Mouse (Mus musculus) CH12.LX (cell line): Measurements from ENCODE around the gene Fam50a. TPM values are rescaled to one million over a fixed set of nuclear protein-coding genes. Genes with fewer than 3 reads are reported as not detected.
"Not testable (repeated sequence)": the region's sequence is repeated elsewhere in the genome, so short reads cannot be mapped to it uniquely, and the experiment has no call there.

Experiments
- DNase-seq: peaks from one replicate; pipeline ENCODE4 v3.0.0-alpha.2; 2013; ENCODE audit errors: extremely low read depth
- H3K27ac ChIP-seq: 2 replicates; pipeline ENCODE4 v1.5.1; 2012; ENCODE audit warnings: low read depth, mild to moderate bottlenecking, control low read depth, moderate library complexity; ENCODE audit not compliant: insufficient read depth
- H3K27me3 ChIP-seq: replicated peaks from 2 replicates; pipeline ENCODE3; 2012; ENCODE audit warnings: inconsistent platforms
- H3K36me3 ChIP-seq, 2 experiments: replicated peaks in 1 of 2; 2 replicates each; pipeline versions ENCODE3 to v1.6.1; 2012; ENCODE audit warnings: inconsistent platforms in 1 of 2, low read length in 1 of 2, mild to moderate bottlenecking in 1 of 2, mixed read lengths in 1 of 2, moderate library complexity in 1 of 2; ENCODE audit not compliant: control insufficient read depth in 1 of 2, insufficient read depth in 1 of 2
- H3K4me1 ChIP-seq, 2 experiments: 2 replicates each; pipeline ENCODE4 v1.6.1; 2012; ENCODE audit warnings: inconsistent platforms in 1 of 2, moderate library complexity in 1 of 2; ENCODE audit not compliant: insufficient read depth in 2 of 2, control insufficient read depth in 1 of 2
- H3K4me2 ChIP-seq: 2 replicates; pipeline ENCODE4 v1.6.1; 2012; ENCODE audit warnings: low read depth, mild to moderate bottlenecking, control low read depth; ENCODE audit not compliant: poor library complexity, insufficient read depth, severe bottlenecking
- H3K4me3 ChIP-seq, 3 experiments: fragments of 150-350 bp in 1 of 3; sonication (generic) in 1 of 3; replicated peaks in 1 of 3; 2 replicates each; pipeline versions ENCODE3 to v1.5.1; 2011 to 2012; ENCODE audit warnings: low read depth in 2 of 3, low read length in 2 of 3, mild to moderate bottlenecking in 2 of 3, moderate library complexity in 2 of 3, control low read depth in 1 of 3, improper control_type of control experiment in 1 of 3, inconsistent platforms in 1 of 3, mixed read lengths in 1 of 3; ENCODE audit not compliant: poor library complexity in 1 of 3
- H3K79me2 ChIP-seq: replicated peaks from 2 replicates; pipeline ENCODE4 v1.6.1; 2012; ENCODE audit warnings: mild to moderate bottlenecking, moderate library complexity; ENCODE audit not compliant: control insufficient read depth, poor library complexity, insufficient read depth, severe bottlenecking; ENCODE audit errors: extremely low read depth
- H3K9ac ChIP-seq: 2 replicates; pipeline ENCODE4 v1.6.1; 2012; ENCODE audit warnings: low read depth, mild to moderate bottlenecking, control low read depth, moderate library complexity; ENCODE audit not compliant: insufficient read depth
- H3K9me3 ChIP-seq: replicated peaks from 2 replicates; pipeline ENCODE3; 2012; ENCODE audit warnings: low read length, inconsistent platforms, mixed read lengths
- BHLHE40 ChIP-seq: IDR thresholded peaks from 2 replicates; pipeline ENCODE4 v1.6.1; 2011; ENCODE audit warnings: mild to moderate bottlenecking, low read depth, low read length, improper control_type of control experiment
- CHD1 ChIP-seq: IDR thresholded peaks from 2 replicates; pipeline ENCODE4 v1.6.1; 2012; ENCODE audit warnings: low read depth, low read length, improper control_type of control experiment, inconsistent platforms
- GABPA ChIP-seq: IDR thresholded peaks from 2 replicates; pipeline ENCODE4 v1.6.1; 2012; ENCODE audit warnings: low read depth, low read length, improper control_type of control experiment, inconsistent platforms; ENCODE audit not compliant: insufficient replicate concordance
- JUN ChIP-seq: IDR thresholded peaks from 2 replicates; pipeline ENCODE4 v1.6.1; 2011; ENCODE audit warnings: low read depth, mild to moderate bottlenecking, low read length, improper control_type of control experiment, moderate library complexity; ENCODE audit not compliant: insufficient read depth
- MAFK ChIP-seq: IDR thresholded peaks from 2 replicates; pipeline ENCODE4 v1.6.1; 2011; ENCODE audit warnings: low read length, improper control_type of control experiment; ENCODE audit not compliant: insufficient replicate concordance
- MYC ChIP-seq: IDR thresholded peaks from 2 replicates; pipeline ENCODE4 v1.6.1; 2011; ENCODE audit warnings: low read depth, mild to moderate bottlenecking, improper control_type of control experiment, low read length
- NRF1 ChIP-seq: IDR thresholded peaks from 2 replicates; pipeline ENCODE4 v1.6.1; 2014; ENCODE audit warnings: low read depth, mild to moderate bottlenecking, inconsistent platforms, low read length, improper control_type of control experiment, moderate library complexity
- PAX5 ChIP-seq: IDR thresholded peaks from 2 replicates; pipeline ENCODE4 v1.6.1; 2012; ENCODE audit warnings: low read length, inconsistent platforms, mixed read lengths
- POLR2AphosphoS2 ChIP-seq: IDR thresholded peaks from 2 replicates; pipeline ENCODE4 v1.6.1; 2011; ENCODE audit warnings: low read depth, low read length, improper control_type of control experiment
- SMC3 ChIP-seq: IDR thresholded peaks from 2 replicates; pipeline ENCODE4 v1.6.1; 2011; ENCODE audit warnings: low read depth, low read length, improper control_type of control experiment
- TBP ChIP-seq: conservative IDR thresholded peaks from 2 replicates; pipeline ENCODE4 v1.6.1; 2011; ENCODE audit warnings: low read depth, low read length, improper control_type of control experiment
- TCF12 ChIP-seq: IDR thresholded peaks from 2 replicates; pipeline ENCODE4 v1.6.1; 2014; ENCODE audit warnings: low read depth, mild to moderate bottlenecking, inconsistent platforms, low read length, improper control_type of control experiment
- USF1 ChIP-seq: IDR thresholded peaks from 2 replicates; pipeline ENCODE4 v1.6.1; 2014; ENCODE audit warnings: low read depth, mild to moderate bottlenecking, inconsistent platforms, low read length, improper control_type of control experiment
- ZKSCAN1 ChIP-seq: IDR thresholded peaks from 2 replicates; pipeline ENCODE4 v1.6.1; 2012; ENCODE audit warnings: low read depth, inconsistent platforms, low read length, improper control_type of control experiment, borderline replicate concordance
- ZMIZ1 ChIP-seq: IDR thresholded peaks from 2 replicates; pipeline ENCODE4 v1.6.1; 2012; ENCODE audit warnings: low read depth, mild to moderate bottlenecking, inconsistent platforms, low read length, improper control_type of control experiment
- ZNF384 ChIP-seq: IDR thresholded peaks from 2 replicates; pipeline ENCODE4 v1.6.1; 2012; ENCODE audit warnings: low read depth, low read length, improper control_type of control experiment, inconsistent platforms
- dilution Hi-C: fragments of 300-500 bp; cut with MboI; formaldehyde crosslinking; loops from 2 replicates; pipeline ENCODE4 v1.14.3; 2020; ENCODE audit warnings: low sequenced_read_pairs; ENCODE audit not compliant: extremely low pct_unique_long_range_greater_than_20kb, extremely low pct_ligation_motif_present
- in situ Hi-C: fragments of 300-500 bp; cut with MboI; formaldehyde crosslinking; loops from 3 replicates; pipeline ENCODE4 v1.14.3; 2019; ENCODE audit warnings: low sequenced_read_pairs, low pct_ligation_motif_present, low pct_unique_long_range_greater_than_20kb, mixed read lengths
- polyA plus RNA-seq: library from polyadenylated mRNA; unstranded; fragments of >175 nt; gene quantifications from 2 replicates; pipeline ENCODE4 v1.2.1, GENCODE M21; 2012; ENCODE audit warnings: low read depth; ENCODE audit not compliant: insufficient read length
- total RNA-seq, 2 experiments: library from RNA; depleted of rRNA; stranded (reverse); fragments of 300-350 nt in 1 of 2; fragments of >200 nt in 1 of 2; gene quantifications; 2 replicates each; pipeline ENCODE4 v1.2.3; 2012 to 2014

Gene Fam50a
- total and polyA plus RNA-seq, 3 experiments: 8.3 to 47.0 (median 30.4) TPM

DNA sequence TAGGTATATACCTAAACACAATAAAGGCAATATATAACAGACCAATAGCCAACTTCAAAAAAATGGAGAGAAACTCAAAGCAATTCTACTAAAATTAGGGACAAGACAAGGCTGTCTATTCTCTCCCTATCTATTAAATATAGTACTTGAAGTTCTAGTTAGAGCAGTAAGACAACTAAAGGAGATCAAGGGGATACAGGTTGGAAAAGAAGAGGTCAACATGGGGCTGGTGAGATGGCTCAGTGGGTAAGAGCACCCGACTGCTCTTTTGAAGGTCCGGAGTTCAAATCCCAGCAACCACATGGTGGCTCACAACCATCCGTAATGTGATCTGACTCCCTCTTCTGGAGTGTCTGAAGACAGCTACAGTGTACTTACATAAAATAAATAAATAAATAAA lies 44.2 kb downstream of the Fam50a start:
- TF ChIP-seq TBP: 0 out of 2 replicates have a peak, but pooled peaks have one; percentile 53
- H3K9ac ChIP-seq, H3K27me3 ChIP-seq, H3K4me1 ChIP-seq, H3K36me3 ChIP-seq, H3K79me2 ChIP-seq, H3K9me3 ChIP-seq, in situ Hi-C loops, dilution Hi-C loops, H3K4me2 ChIP-seq, H3K27ac ChIP-seq, DNase-seq, H3K4me3 ChIP-seq: not testable (repeated sequence)

DNA sequence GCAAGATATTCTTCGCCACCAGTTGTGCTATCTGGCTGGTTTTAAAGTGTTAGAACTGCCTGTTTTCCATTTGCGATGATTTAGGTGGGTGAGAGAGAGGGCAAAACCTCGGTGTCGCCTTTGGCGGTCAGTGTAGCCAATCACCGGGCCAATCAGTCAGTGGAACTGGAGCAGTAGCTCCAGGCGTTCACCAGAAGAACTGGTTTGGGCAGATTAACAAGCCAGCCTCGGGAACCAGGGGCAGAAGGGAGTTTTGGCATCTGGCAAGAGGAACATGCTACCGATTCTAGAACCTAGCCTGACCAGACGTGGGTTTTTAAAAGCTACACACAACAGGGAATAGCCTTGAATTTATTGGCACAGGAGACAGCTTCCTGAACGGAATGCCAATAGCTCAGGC lies 46.3 kb downstream of the Fam50a start:
- no peak overlapping the region for H3K9ac ChIP-seq
- dilution Hi-C loops: no loop called here
- no peaks in the 10 kb centered on the region for H3K4me1 ChIP-seq
- TF ChIP-seq ZKSCAN1 (no peak), USF1 (no peak), GABPA (no peak), NRF1 (no peak), PAX5 (no peak), POLR2AphosphoS2 (no peak), TCF12 (no peak), ZMIZ1 (no peak), MYC (no peak), JUN (no peak), SMC3 (no peak)
- H3K27ac ChIP-seq: no peak overlapping the region
- H3K36me3 ChIP-seq: no peaks in the 10 kb centered on the region
- DNase-seq: no peak
- in situ Hi-C loops: no loop called here
- no peaks in the 10 kb centered on the region for H3K79me2 ChIP-seq
- no peaks in the 10 kb centered on the region for H3K9me3 ChIP-seq
- H3K27me3 ChIP-seq: no peaks in the 10 kb centered on the region
- no peak overlapping the region for H3K4me2 ChIP-seq
- no peak overlapping the region for H3K4me3 ChIP-seq

DNA sequence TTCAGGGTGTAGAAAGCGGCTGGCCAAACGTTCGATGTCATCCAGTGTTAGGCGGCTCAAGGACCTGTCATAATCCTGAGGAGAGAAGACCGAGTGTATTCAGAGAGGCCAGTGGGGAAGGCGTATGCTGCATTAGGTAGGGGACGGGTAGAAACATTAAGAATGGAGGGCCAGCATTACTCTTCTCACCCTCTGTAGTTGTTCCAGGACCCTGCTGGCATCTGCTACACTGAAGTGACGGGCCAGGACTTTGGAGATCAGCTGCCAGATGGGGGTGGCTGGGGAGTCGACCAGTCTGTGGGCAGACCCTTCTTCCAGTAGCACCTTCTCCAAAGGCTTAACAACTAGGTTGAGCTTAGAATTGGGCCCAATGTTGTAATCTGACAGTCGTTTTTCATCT lies 54.7 kb downstream of the Fam50a start:
- Histone ChIP-seq H3K9me3 (no peaks in the 10 kb centered on the region), H3K27ac (no peak overlapping the region), H3K9ac (peak overlapping the region; percentile 83), H3K27me3 (no peaks in the 10 kb centered on the region), H3K4me1 (peaks cover 12 to 35% of the 10 kb centered on the region in 2 experiments; a peak in 3 of 4 replicates), H3K4me2 (peak overlapping the region; percentile 61; the same call in 1 of the 2 replicates), H3K4me3 (peak overlapping the region; percentile 67 to 88 (median 70)), H3K79me2 (peaks cover 9% of the 10 kb centered on the region), H3K36me3 (peaks cover 21 to 36% of the 10 kb centered on the region in 2 experiments)
- dilution Hi-C loops (no loop called here), in situ Hi-C loops (no loop called here)
- no peak for DNase-seq
- no peak for TF ChIP-seq USF1
- TF ChIP-seq GABPA: no peak
- TF ChIP-seq MAFK: no peak
- TF ChIP-seq CHD1: no peak
- no peak for TF ChIP-seq ZKSCAN1
- TF ChIP-seq ZNF384: no peak
- no peak for TF ChIP-seq BHLHE40
